Mouse (Mus musculus): ENCODE results near the gene Lenep. TPM values are rescaled to one million over a fixed set of nuclear protein-coding genes. Genes with fewer than 3 reads are reported as not detected.

Lenep gene
- polyA plus RNA-seq, 1 experiment from 2014 or later: not detected

- ATAC-seq (ENCODE audit: extremely low read depth, insufficient number of reproducible peaks, low FRiP score, low TSS enrichment): no peak
- WGBS: 79% methylated on average over 9 of the region's 9 CpGs
- Histone ChIP-seq H3K27ac (replicated peaks) (no peak overlapping the region), H3K4me2 (no peak overlapping the region), H3K36me3 (peaks cover 26% of the 10 kb centered on the region), H3K27me3 (replicated peaks) (no peaks in the 10 kb centered on the region), H3K4me1 (peaks cover 36% of the 10 kb centered on the region), H3K9me3 (no peaks in the 10 kb centered on the region), H3K9ac (no peak overlapping the region), H3K4me3 (no peak overlapping the region)
Measured at GRCm38 (mm10) chr3:89382033-89382882, 20.3 kb downstream of the Lenep start.

- Histone ChIP-seq H3K9ac (no peak overlapping the region), H3K4me1 (peaks cover 31% of the 10 kb centered on the region), H3K27ac (replicated peaks) (no peak overlapping the region), H3K27me3 (replicated peaks) (no peaks in the 10 kb centered on the region), H3K9me3 (no peaks in the 10 kb centered on the region), H3K36me3 (peaks cover 26% of the 10 kb centered on the region), H3K4me2 (no peak overlapping the region), H3K4me3 (no peak overlapping the region)
- 83% methylated on average over 11 of the region's 11 CpGs for WGBS
- ATAC-seq (ENCODE audit: extremely low read depth, insufficient number of reproducible peaks, low FRiP score, low TSS enrichment): no peak
Measured at GRCm38 (mm10) chr3:89381233-89381632, 21.4 kb downstream of the Lenep start.

- Histone ChIP-seq H3K4me1 (peaks cover 31% of the 10 kb centered on the region), H3K27ac (replicated peaks) (no peak overlapping the region), H3K36me3 (peaks cover 26% of the 10 kb centered on the region), H3K4me3 (no peak overlapping the region), H3K27me3 (replicated peaks) (no peaks in the 10 kb centered on the region), H3K4me2 (no peak overlapping the region), H3K9ac (no peak overlapping the region), H3K9me3 (no peaks in the 10 kb centered on the region)
- 89% methylated on average over 18 of the region's 18 CpGs for WGBS
- no peak for ATAC-seq (ENCODE audit: extremely low read depth, insufficient number of reproducible peaks, low FRiP score, low TSS enrichment)
Measured at GRCm38 (mm10) chr3:89380711-89381110, 21.9 kb downstream of the Lenep start.

- Histone ChIP-seq H3K27ac (replicated peaks) (no peak overlapping the region), H3K4me3 (no peak overlapping the region), H3K4me2 (no peak overlapping the region), H3K36me3 (peaks cover 26% of the 10 kb centered on the region), H3K27me3 (replicated peaks) (no peaks in the 10 kb centered on the region), H3K9me3 (no peaks in the 10 kb centered on the region), H3K9ac (no peak overlapping the region), H3K4me1 (peaks cover 28% of the 10 kb centered on the region)
- no peak for ATAC-seq (ENCODE audit: extremely low read depth, insufficient number of reproducible peaks, low FRiP score, low TSS enrichment)
- WGBS: 94% methylated on average over 14 of the region's 14 CpGs
Measured at GRCm38 (mm10) chr3:89380291-89380690, 22.3 kb downstream of the Lenep start.

- H3K4me1 ChIP-seq: peaks cover 21% of the 10 kb centered on the region
- H3K27ac ChIP-seq (replicated peaks): no peak overlapping the region
- no peaks in the 10 kb centered on the region for H3K27me3 ChIP-seq (replicated peaks)
- ATAC-seq (ENCODE audit: extremely low read depth, insufficient number of reproducible peaks, low FRiP score, low TSS enrichment): no peak
- H3K36me3 ChIP-seq: peaks cover 26% of the 10 kb centered on the region
- H3K9me3 ChIP-seq: no peaks in the 10 kb centered on the region
- peak overlapping the region; percentile 87; the same call in 1 of the 2 replicates for H3K4me2 ChIP-seq
- WGBS: 87% methylated on average over 31 of the region's 31 CpGs
- peak overlapping the region; percentile 86; the same call in 1 of the 2 replicates for H3K9ac ChIP-seq
- no peak overlapping the region for H3K4me3 ChIP-seq
Measured at GRCm38 (mm10) chr3:89379388-89380131, 23.0 kb downstream of the Lenep start.

- peak; percentile 76 for ATAC-seq (ENCODE audit: extremely low read depth, insufficient number of reproducible peaks, low FRiP score, low TSS enrichment)
- Histone ChIP-seq H3K27ac (replicated peaks) (peak overlapping the region; percentile 54), H3K36me3 (peaks cover 26% of the 10 kb centered on the region)
Measured at GRCm38 (mm10) chr3:89378394-89379067, 24.1 kb downstream of the Lenep start.

GRCm38 (mm10) chr3:89377831-89378230 lies 24.8 kb downstream of the Lenep start:
- H3K4me2 ChIP-seq: peak overlapping the region; percentile 87
- H3K4me1 ChIP-seq: peaks cover 20% of the 10 kb centered on the region
- H3K4me3 ChIP-seq: peak overlapping the region; percentile 66; the same call in 1 of the 2 replicates
- no peaks in the 10 kb centered on the region for H3K27me3 ChIP-seq (replicated peaks)
- H3K9me3 ChIP-seq: no peaks in the 10 kb centered on the region
- no peak overlapping the region for H3K27ac ChIP-seq (replicated peaks)
- H3K36me3 ChIP-seq: peaks cover 26% of the 10 kb centered on the region
- 68% methylated on average over 4 of the region's 4 CpGs for WGBS
- H3K9ac ChIP-seq: peak overlapping the region; percentile 86
- ATAC-seq (ENCODE audit: extremely low read depth, insufficient number of reproducible peaks, low FRiP score, low TSS enrichment): no peak

More at GRCm38 (mm10) chr3:89378394-89379067, 24.1 kb downstream of the Lenep start:
- Histone ChIP-seq H3K27me3 (replicated peaks) (no peaks in the 10 kb centered on the region), H3K9ac (peak overlapping the region; percentile 86), H3K4me3 (peak overlapping the region; percentile 66), H3K4me2 (peak overlapping the region; percentile 87), H3K4me1 (peaks cover 20% of the 10 kb centered on the region), H3K9me3 (no peaks in the 10 kb centered on the region)
- WGBS: 2% methylated on average over 29 of the region's 29 CpGs

GRCm38 (mm10) chr3:89373581-89374231 lies 28.9 kb downstream of the Lenep start:
- 39% methylated on average over 5 of the region's 5 CpGs for WGBS
- no peak overlapping the region for H3K4me3 ChIP-seq
- ATAC-seq (ENCODE audit: extremely low read depth, insufficient number of reproducible peaks, low FRiP score, low TSS enrichment): no peak

GRCm38 (mm10) chr3:89367338-89367737 lies 35.3 kb downstream of the Lenep start:
- peaks cover 6% of the 10 kb centered on the region; the same call in 1 of the 2 replicates for H3K4me1 ChIP-seq
- H3K9ac ChIP-seq: no peak overlapping the region
- H3K9me3 ChIP-seq: no peaks in the 10 kb centered on the region
- no peaks in the 10 kb centered on the region for H3K36me3 ChIP-seq
- H3K4me3 ChIP-seq: no peak overlapping the region
- H3K27me3 ChIP-seq (replicated peaks): peaks cover 15% of the 10 kb centered on the region
- H3K27ac ChIP-seq (replicated peaks): no peak overlapping the region
- no peak overlapping the region for H3K4me2 ChIP-seq
- WGBS: 43% methylated on average over 11 of the region's 11 CpGs
- no peak for ATAC-seq (ENCODE audit: extremely low read depth, insufficient number of reproducible peaks, low FRiP score, low TSS enrichment)

More at GRCm38 (mm10) chr3:89373581-89374231, 28.9 kb downstream of the Lenep start:
- no peak overlapping the region for H3K4me2 ChIP-seq
- H3K9ac ChIP-seq: no peak overlapping the region
- no peaks in the 10 kb centered on the region for H3K36me3 ChIP-seq
- no peaks in the 10 kb centered on the region for H3K9me3 ChIP-seq
- no peak overlapping the region for H3K27ac ChIP-seq (replicated peaks)
- H3K27me3 ChIP-seq (replicated peaks): no peaks in the 10 kb centered on the region
- H3K4me1 ChIP-seq: peaks cover 16% of the 10 kb centered on the region

- 69% methylated on average over 20 of the region's 20 CpGs for WGBS
- Histone ChIP-seq H3K27ac (replicated peaks) (no peak overlapping the region), H3K4me3 (no peak overlapping the region), H3K9ac (no peak overlapping the region), H3K4me1 (peaks cover 6% of the 10 kb centered on the region; the same call in 1 of the 2 replicates), H3K4me2 (no peak overlapping the region), H3K36me3 (no peaks in the 10 kb centered on the region), H3K9me3 (no peaks in the 10 kb centered on the region), H3K27me3 (replicated peaks) (peaks cover 15% of the 10 kb centered on the region)
- ATAC-seq (ENCODE audit: extremely low read depth, insufficient number of reproducible peaks, low FRiP score, low TSS enrichment): no peak
Measured at GRCm38 (mm10) chr3:89365486-89366414, 36.8 kb downstream of the Lenep start.
